Mouse (Mus musculus) forebrain, embryonic 13.5 days (tissue): ENCODE results near the gene Acsl1. TPM values are rescaled to one million over a fixed set of nuclear protein-coding genes. Genes with fewer than 3 reads are reported as not detected.

Source experiments
- ATAC-seq: fragments of 200-750 bp; cut with Nextera tagmentation; 2 replicates; pipeline ENCODE4 v1.8.0; 2017
- H3K27ac ChIP-seq: fragments of 300-500 bp; sonication (generic); 2 replicates; pipeline ENCODE4 v1.5.1; 2015; ENCODE audit warnings: inconsistent platforms, mild to moderate bottlenecking, moderate library complexity
- H3K27me3 ChIP-seq: fragments of 300-500 bp; sonication (generic); 2 replicates; pipeline ENCODE4 v1.6.1; 2015; ENCODE audit warnings: mild to moderate bottlenecking, inconsistent platforms
- H3K36me3 ChIP-seq: fragments of 300-500 bp; sonication (generic); 2 replicates; pipeline ENCODE4 v1.6.1; 2015; ENCODE audit warnings: mild to moderate bottlenecking, inconsistent platforms; ENCODE audit not compliant: poor library complexity, severe bottlenecking
- H3K4me1 ChIP-seq: fragments of 300-500 bp; sonication (generic); 2 replicates; pipeline ENCODE4 v1.6.1; 2015; ENCODE audit warnings: inconsistent platforms
- H3K4me2 ChIP-seq: fragments of 300-500 bp; sonication (generic); 2 replicates; pipeline ENCODE4 v1.6.1; 2015; ENCODE audit warnings: inconsistent platforms, mild to moderate bottlenecking, moderate library complexity
- H3K4me3 ChIP-seq: fragments of 300-500 bp; sonication (generic); 2 replicates; pipeline ENCODE4 v1.5.1; 2015; ENCODE audit warnings: mild to moderate bottlenecking, inconsistent platforms
- H3K9ac ChIP-seq: fragments of 300-500 bp; sonication (generic); 2 replicates; pipeline ENCODE4 v1.6.1; 2015; ENCODE audit warnings: mild to moderate bottlenecking, inconsistent platforms
- H3K9me3 ChIP-seq: fragments of 300-500 bp; sonication (generic); replicated peaks from 2 replicates; pipeline ENCODE4 v1.6.1; 2016; ENCODE audit warnings: inconsistent platforms
- WGBS: fragments of 180-500 bp; shearing (Covaris S2); methylation state at CpG from one replicate; pipeline ENCODE4 v1.1.7; 2015; 5-methylcytosine and 5-hydroxymethylcytosine counted together
- polyA plus RNA-seq: library from polyadenylated mRNA; unstranded; fragments of >200 nt; fragmentation: Nextera tagmentation; extraction: Ambion mirVana; gene quantifications from 2 replicates; pipeline ENCODE4 v1.2.1, GENCODE M21; 2015

Acsl1 gene
- polyA plus RNA-seq, 1 experiment from 2014 or later = 5.8 TPM

DNA sequence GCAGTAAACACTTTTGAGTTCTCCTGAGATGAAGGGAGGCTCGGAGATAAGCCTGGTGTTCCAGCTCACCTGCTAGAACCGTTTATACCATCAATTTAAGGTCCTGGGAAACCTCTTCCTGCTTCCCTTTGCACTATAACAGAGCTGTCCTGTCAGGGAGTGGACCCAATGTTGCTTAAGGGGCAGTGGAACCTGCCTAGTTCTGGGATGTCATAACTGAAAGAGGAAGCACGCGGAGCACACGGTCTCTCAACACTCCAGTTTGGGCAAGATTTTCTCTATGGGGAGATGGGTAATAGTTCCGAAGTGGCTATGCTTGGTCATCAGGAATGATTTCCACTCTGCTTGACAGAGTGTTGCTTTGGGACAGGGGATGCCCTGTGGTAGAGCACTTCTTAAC lies 49.8 kb downstream of the Acsl1 start:
- H3K4me2 ChIP-seq = no peak overlapping the region
- no peak overlapping the region for H3K4me3 ChIP-seq
- 90% methylated on average over 6 of the region's 6 CpGs for WGBS
- no peaks in the 10 kb centered on the region for H3K27me3 ChIP-seq
- H3K4me1 ChIP-seq = no peaks in the 10 kb centered on the region
- no peaks in the 10 kb centered on the region for H3K36me3 ChIP-seq
- H3K9ac ChIP-seq = no peak overlapping the region
- H3K27ac ChIP-seq = no peak overlapping the region
- no peak for ATAC-seq
- no peaks in the 10 kb centered on the region for H3K9me3 ChIP-seq

DNA sequence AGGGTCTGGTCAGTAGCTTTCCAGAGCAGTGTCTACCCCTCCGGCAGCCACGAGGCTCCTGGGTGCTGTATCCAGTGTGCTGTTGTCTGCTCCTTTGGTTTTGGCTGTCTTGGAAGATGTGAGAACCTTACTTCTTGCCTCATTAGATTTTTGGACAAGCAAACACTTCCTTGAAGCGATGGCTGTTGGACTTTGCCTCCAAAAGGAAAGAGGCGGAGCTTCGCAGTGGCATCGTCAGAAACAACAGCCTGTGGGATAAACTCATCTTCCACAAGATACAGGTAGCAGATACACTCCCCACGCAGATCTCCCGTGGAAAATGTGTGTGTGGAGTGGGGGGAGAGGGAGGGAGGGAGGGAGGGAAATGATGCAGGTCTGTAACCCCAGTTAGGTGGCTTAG lies 55.3 kb downstream of the Acsl1 start:
- no peak overlapping the region for H3K9ac ChIP-seq
- no peak for ATAC-seq
- H3K9me3 ChIP-seq = no peaks in the 10 kb centered on the region
- no peak overlapping the region for H3K4me2 ChIP-seq
- H3K27ac ChIP-seq = no peak overlapping the region
- no peak overlapping the region for H3K4me3 ChIP-seq
- H3K27me3 ChIP-seq = no peaks in the 10 kb centered on the region
- H3K36me3 ChIP-seq = no peaks in the 10 kb centered on the region
- 86% methylated on average over 8 of the region's 8 CpGs for WGBS
- 0 out of 2 replicates have a peak, but pooled peaks cover 2% of the 10 kb centered on the region for H3K4me1 ChIP-seq

DNA sequence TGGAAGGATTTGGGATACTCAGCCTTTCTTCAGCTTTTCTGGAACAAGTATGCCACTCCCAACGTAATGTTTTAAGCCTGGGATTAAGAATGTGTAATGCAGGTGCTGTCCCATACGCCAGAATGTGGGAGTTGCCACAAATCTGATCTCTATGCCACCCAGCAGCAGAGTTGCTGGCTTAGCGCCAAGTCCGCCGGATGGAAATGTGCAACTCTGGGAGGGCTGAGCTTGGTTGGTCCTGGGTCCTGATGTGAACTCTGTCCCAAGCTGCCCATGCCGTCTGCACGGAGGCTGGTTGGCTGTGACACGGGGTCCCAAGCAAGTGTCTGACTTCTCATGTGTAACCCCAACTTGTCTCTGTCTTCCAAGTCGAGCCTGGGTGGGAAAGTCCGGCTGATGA lies 56.0 kb downstream of the Acsl1 start:
- no peak overlapping the region for H3K4me3 ChIP-seq
- peak; percentile 57 for ATAC-seq
- 63% methylated on average over 10 of the region's 10 CpGs for WGBS

DNA sequence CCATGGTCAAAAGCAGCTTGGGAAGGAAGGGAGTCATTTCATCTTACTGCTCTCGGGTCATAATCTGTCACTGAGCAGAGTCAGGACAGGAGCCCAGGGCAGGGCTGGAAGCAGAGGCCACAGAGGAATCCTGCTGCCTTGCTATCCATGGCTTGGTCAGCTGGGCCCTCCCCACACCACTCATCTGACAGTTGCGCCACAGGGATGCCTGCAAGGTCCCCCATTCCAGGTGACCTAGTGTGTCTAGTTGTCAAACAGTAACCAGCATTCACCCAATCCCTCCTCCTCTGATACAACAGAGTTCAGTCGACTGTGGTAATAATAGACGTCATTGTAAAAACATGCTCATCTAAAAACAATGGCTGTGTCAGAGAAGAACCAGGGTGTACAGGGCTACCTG lies 58.7 kb downstream of the Acsl1 start:
- WGBS = 83% methylated on average over 4 of the region's 4 CpGs
- Histone ChIP-seq H3K9me3 (no peaks in the 10 kb centered on the region), H3K27me3 (no peaks in the 10 kb centered on the region), H3K9ac (no peak overlapping the region), H3K4me1 (0 out of 2 replicates have a peak, but pooled peaks cover 2% of the 10 kb centered on the region), H3K4me2 (no peak overlapping the region), H3K27ac (no peak overlapping the region), H3K4me3 (no peak overlapping the region), H3K36me3 (no peaks in the 10 kb centered on the region; the same call in 1 of the 2 replicates)
- no peak for ATAC-seq

More for the DNA sequence above, 56.0 kb downstream of the Acsl1 start:
- Histone ChIP-seq H3K9me3 (no peaks in the 10 kb centered on the region), H3K27ac (no peak overlapping the region), H3K9ac (no peak overlapping the region), H3K27me3 (no peaks in the 10 kb centered on the region), H3K4me1 (0 out of 2 replicates have a peak, but pooled peaks cover 2% of the 10 kb centered on the region), H3K36me3 (no peaks in the 10 kb centered on the region), H3K4me2 (no peak overlapping the region)

DNA sequence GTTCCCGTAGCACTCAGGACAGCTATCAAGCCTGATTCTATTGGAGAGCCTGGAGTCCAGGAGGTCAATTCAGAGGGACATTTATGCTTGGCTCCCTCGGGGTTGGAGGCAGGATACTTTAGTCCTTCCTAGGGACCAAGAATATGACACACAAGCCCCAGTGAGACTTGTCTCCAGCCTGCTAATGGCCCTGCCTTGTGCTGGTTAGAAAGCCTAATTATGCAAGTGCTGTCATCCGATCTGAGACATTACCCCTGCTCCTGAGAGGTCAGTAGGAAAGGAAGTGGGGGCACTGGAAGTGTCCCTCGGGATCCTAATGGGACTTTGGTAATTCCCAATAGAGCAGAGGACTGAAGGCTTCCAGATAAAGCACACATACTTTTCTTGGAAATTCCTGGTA lies 59.7 kb downstream of the Acsl1 start:
- Histone ChIP-seq H3K4me2 (no peak overlapping the region), H3K9ac (no peak overlapping the region), H3K27me3 (no peaks in the 10 kb centered on the region), H3K27ac (no peak overlapping the region), H3K4me3 (no peak overlapping the region), H3K4me1 (0 out of 2 replicates have a peak, but pooled peaks cover 2% of the 10 kb centered on the region), H3K36me3 (no peaks in the 10 kb centered on the region; the same call in 1 of the 2 replicates), H3K9me3 (no peaks in the 10 kb centered on the region)
- ATAC-seq = no peak
- WGBS = 58% methylated on average over 4 of the region's 4 CpGs

DNA sequence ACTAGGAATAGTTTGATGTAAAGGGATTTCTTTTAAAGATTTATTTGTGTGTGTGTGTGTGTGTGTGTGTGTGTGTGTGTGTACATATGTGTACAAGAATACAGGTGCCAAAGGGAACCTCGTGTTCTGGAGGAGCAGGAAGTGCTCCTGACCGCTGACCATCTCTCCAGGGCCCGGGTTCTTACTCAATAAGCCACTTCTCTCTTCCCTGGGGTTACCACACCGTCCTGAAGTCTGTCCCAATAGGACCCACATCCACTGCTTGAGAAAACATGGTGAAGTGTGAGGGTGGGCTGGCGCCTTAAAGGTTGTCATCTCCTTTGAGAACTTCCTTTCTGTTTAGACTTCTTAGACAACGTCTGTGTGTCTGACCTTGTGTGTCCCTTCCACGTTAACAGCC lies 63.1 kb downstream of the Acsl1 start:
- Histone ChIP-seq H3K36me3 (no peaks in the 10 kb centered on the region; the same call in 1 of the 2 replicates), H3K9me3 (no peaks in the 10 kb centered on the region), H3K27me3 (no peaks in the 10 kb centered on the region), H3K9ac (no peak overlapping the region), H3K27ac (no peak overlapping the region), H3K4me2 (no peak overlapping the region), H3K4me1 (no peaks in the 10 kb centered on the region), H3K4me3 (no peak overlapping the region)
- WGBS = 95% methylated on average over 7 of the region's 7 CpGs
- ATAC-seq = no peak

DNA sequence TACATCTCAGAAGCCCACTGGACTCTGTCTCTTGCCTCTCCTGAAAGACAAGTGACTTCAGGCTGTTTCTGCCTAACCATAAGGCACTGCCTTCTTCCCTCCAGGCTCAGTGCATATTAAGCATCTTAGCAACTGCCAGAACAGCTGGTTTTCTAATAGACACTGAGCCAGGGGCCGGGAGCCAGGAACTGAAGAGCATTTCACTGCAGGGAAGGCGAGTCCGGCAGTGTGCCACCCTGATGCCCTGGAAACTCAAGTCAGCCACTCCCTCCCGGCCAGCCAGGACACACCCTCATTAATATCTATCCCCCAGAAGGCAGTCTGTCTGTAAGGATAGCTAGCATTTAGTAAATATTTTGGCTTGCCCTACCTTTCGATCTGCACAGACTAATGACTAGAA lies 68.9 kb downstream of the Acsl1 start:
- Histone ChIP-seq H3K27ac (no peak overlapping the region), H3K4me3 (no peak overlapping the region), H3K9ac (no peak overlapping the region), H3K27me3 (no peaks in the 10 kb centered on the region), H3K9me3 (no peaks in the 10 kb centered on the region), H3K4me1 (no peaks in the 10 kb centered on the region), H3K36me3 (no peaks in the 10 kb centered on the region), H3K4me2 (no peak overlapping the region)
- peak; percentile 51; the same call in 1 of the 2 replicates for ATAC-seq
- 64% methylated on average over 5 of the region's 5 CpGs for WGBS

DNA sequence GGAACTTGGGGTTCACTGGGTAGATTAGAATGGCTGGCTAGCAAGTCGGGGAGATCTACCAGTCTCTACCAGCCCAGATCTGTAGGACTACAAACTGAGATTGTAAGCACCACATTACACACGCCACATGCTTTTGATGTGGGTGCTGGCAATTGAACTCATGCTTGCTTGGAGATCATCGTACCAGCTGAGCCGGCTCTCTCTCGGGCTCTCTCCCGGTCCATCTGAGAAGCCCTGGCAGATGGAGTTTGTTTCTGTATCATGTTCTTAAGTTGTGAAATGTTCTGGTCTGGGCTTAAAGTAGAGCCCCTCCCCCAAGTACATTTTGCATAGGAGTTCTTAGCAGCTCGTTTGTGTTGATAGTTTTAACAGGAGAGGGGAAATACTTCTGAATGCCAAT lies 72.4 kb downstream of the Acsl1 start:
- 85% methylated on average over 7 of the region's 7 CpGs for WGBS
- H3K9ac ChIP-seq = no peak overlapping the region
- no peak overlapping the region for H3K4me2 ChIP-seq
- H3K27ac ChIP-seq = no peak overlapping the region
- no peak overlapping the region for H3K4me3 ChIP-seq
- H3K36me3 ChIP-seq = no peaks in the 10 kb centered on the region
- H3K27me3 ChIP-seq = no peaks in the 10 kb centered on the region
- ATAC-seq = no peak
- no peaks in the 10 kb centered on the region for H3K4me1 ChIP-seq
- H3K9me3 ChIP-seq = no peaks in the 10 kb centered on the region

DNA sequence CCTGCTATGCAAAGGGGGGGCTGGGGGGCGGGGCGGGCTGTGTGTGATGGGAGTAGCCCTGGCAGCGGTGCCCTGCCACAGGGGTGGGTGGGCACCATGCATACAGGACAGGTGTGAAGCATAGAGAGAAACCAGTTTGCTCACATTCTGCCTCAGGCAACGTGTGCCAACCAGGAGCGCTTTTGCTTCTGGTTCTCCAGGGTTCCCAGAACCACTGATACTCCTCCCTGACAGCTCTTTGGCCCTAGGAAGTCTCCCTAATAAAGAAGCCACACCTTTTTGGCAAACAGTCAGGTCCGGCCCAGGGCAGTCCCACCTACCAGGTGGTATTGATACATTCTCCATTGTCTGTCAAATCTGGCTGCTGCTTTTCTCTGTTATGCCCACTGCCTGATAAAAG lies 72.8 kb downstream of the Acsl1 start:
- Histone ChIP-seq H3K27ac (no peak overlapping the region), H3K9ac (no peak overlapping the region), H3K4me3 (no peak overlapping the region), H3K4me1 (no peaks in the 10 kb centered on the region), H3K4me2 (no peak overlapping the region), H3K27me3 (no peaks in the 10 kb centered on the region), H3K36me3 (no peaks in the 10 kb centered on the region), H3K9me3 (no peaks in the 10 kb centered on the region)
- 83% methylated on average over 6 of the region's 6 CpGs for WGBS
- no peak for ATAC-seq

DNA sequence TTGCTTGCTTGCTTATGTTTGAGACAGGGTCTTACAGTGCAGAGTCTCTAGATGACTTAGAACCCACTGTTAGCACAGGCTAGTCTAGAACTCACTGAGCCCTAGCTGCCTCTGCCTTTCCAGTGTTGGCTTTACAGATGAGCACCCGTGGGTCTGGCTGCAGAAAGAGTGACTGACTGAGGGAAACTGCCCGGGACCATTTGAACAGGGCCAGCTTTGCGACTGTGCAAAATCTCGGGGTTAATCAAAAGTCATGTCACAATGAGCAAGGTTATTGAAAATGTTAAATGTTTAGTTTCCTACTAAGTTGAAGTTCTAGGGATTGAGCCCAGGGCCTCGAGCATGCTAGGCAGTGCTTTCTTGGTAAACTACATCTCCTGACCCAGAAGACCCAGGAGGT lies 75.0 kb downstream of the Acsl1 start:
- no peak overlapping the region for H3K4me3 ChIP-seq
- no peak overlapping the region for H3K27ac ChIP-seq
- ATAC-seq = no peak
- 83% methylated on average over 5 of the region's 5 CpGs for WGBS
- no peak overlapping the region for H3K4me2 ChIP-seq
- no peaks in the 10 kb centered on the region for H3K36me3 ChIP-seq
- H3K9me3 ChIP-seq = no peaks in the 10 kb centered on the region
- no peaks in the 10 kb centered on the region for H3K27me3 ChIP-seq
- no peaks in the 10 kb centered on the region for H3K4me1 ChIP-seq
- H3K9ac ChIP-seq = no peak overlapping the region

DNA sequence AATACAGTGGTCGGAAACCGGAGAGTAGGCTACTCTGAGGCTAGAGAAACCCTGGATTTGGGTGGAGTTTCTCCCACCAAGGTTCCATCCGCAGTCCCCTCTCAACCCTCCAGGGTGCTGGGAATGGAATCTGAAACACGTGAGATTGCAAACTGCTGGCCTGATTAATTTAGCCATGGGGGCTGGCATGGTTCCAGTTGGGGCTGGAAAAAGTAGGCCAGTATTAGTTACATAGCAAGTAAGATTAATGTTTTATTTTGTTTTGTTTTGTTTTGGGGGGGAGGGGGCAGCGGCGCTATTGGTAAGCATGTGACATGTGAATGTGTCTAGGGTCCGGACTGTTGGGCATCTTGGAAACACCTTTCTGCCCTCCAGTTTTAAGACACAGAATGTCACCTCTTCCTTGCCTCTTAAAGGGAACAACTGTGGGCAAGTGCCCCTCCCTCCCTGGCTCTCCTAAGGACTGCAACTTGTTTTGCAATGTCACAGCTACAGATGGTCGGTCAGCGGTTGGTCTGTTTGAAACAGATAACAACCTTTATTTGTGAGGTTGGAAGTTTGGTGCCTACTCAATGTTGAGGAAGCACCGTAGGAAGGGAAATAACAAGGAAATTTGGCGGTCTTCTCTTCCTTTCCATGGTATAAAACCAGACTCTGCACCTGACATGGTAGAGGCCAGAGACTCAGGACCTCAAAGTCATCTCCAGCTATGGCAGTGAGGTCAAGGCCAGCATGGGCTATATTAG lies 75.8 kb downstream of the Acsl1 start:
- no peaks in the 10 kb centered on the region for H3K9me3 ChIP-seq
- H3K27ac ChIP-seq = no peak overlapping the region
- 80% methylated on average over 11 of the region's 11 CpGs for WGBS
- peaks cover 4% of the 10 kb centered on the region for H3K4me1 ChIP-seq
- H3K4me2 ChIP-seq = no peak overlapping the region
- ATAC-seq = no peak
- no peak overlapping the region for H3K9ac ChIP-seq
- no peak overlapping the region for H3K4me3 ChIP-seq
- no peaks in the 10 kb centered on the region for H3K36me3 ChIP-seq
- H3K27me3 ChIP-seq = no peaks in the 10 kb centered on the region

DNA sequence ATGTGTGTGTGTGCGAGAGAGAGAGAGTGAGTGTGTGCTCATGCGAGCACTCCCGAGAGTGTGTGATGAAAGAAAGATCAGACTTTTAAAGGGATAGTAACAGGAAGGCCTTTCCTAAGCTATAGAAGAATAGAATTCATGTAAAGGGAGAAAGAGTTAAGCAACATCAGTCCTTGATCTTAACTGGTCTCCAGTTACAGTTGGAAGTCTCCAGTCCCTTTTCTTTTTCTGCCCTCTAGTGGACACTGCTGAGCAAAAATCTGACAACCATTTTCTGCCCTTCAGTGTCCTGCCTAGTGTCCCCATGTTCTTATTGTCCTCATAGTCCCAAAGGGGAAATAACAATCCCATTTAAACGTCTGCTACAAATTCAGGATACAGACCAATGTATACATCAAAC lies 76.4 kb downstream of the Acsl1 start:
- Histone ChIP-seq H3K9ac (no peak overlapping the region), H3K27me3 (no peaks in the 10 kb centered on the region), H3K36me3 (no peaks in the 10 kb centered on the region), H3K4me1 (peaks cover 5% of the 10 kb centered on the region), H3K4me2 (no peak overlapping the region), H3K4me3 (no peak overlapping the region), H3K27ac (no peak overlapping the region), H3K9me3 (no peaks in the 10 kb centered on the region)
- WGBS = 55% methylated on average over 4 of the region's 4 CpGs
- no peak for ATAC-seq

DNA sequence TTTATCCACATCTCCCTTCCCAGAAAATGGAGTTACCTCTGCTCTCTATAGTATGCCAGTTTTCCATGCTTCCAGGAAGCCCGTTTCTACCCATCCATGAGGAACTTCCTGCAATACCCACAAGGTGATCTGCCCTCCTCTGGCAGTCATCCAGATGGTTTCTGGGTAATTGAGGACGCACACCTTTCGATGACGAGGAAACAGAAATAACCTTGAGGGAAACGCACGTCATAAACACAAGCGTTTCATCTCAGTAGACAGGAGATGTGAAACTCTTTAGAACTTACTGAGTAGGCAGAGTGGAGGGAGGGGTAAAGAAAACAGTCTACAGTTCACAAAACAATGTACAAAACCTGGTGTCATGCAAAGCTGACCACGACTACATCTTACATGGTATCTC lies 79.2 kb downstream of the Acsl1 start:
- WGBS = 88% methylated on average over 8 of the region's 8 CpGs
- Histone ChIP-seq H3K9ac (no peak overlapping the region), H3K9me3 (no peaks in the 10 kb centered on the region), H3K27me3 (no peaks in the 10 kb centered on the region), H3K4me1 (peaks cover 19% of the 10 kb centered on the region), H3K4me3 (no peak overlapping the region), H3K4me2 (no peak overlapping the region), H3K36me3 (no peaks in the 10 kb centered on the region), H3K27ac (no peak overlapping the region)
- no peak for ATAC-seq
